Mouse (Mus musculus): ENCODE measurements around the gene Rab37. TPM values are rescaled to one million over a fixed set of nuclear protein-coding genes. Genes with fewer than 3 reads are reported as not detected.
A peak's percentile ranks its signal among the peaks of the same experiment; 100 is the strongest.

Rab37 gene
- polyA plus RNA-seq, 1 experiment from 2014 or later = 0.89 TPM

DNA sequence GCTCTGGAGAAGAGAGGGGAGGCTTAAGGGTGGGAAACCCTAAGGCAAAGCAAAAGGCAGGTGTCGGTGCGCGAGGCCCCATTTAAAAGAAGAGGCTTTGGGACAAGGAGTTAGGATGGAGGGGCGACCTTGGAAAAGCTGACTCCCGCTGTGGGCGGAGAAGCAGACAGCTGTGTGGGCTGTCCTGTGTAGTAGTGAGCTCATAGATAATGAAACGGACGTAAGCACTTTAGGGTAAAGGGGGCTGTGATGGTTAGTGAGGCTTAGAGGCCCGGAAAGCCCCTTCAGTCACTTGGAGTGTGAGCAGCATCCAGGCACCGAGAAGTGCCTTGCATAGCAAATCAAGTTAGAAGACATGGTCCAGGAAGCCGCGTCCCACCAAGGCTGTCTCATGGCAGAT, 96.5 kb downstream of the Rab37 start, which contains the start of gene Nat9:
TSS of gene Nat9 (minus strand) at position 167 of the 400 bp plus-strand sequence.
- Histone ChIP-seq H3K4me1 (ENCODE audit: control insufficient read depth, insufficient read depth, low read depth, low read length) (peaks cover 12% of the 10 kb centered on the region), H3K4me3 (ENCODE audit: low read length) (peak within 1 kb of the TSS; percentile 71), H3K27me3 (replicated peaks; ENCODE audit: control insufficient read depth, insufficient read depth, low read length) (no peaks in the 10 kb centered on the region), H3K4me2 (ENCODE audit: low read length) (peak within 1 kb of the TSS; percentile 87), H3K9me3 (ENCODE audit: control insufficient read depth, low read length) (no peaks in the 10 kb centered on the region), H3K36me3 (ENCODE audit: control insufficient read depth, insufficient read depth, low read length) (no peaks in the 10 kb centered on the region), H3K9ac (ENCODE audit: low read depth, low read length) (peak within 1 kb of the TSS; percentile 83), H3K27ac (ENCODE audit: low read depth, low read length) (peak within 1 kb of the TSS; percentile 81)
- 9% methylated on average over 12 of the region's 12 CpGs for WGBS
- ATAC-seq = peak; percentile 27; the same call in 1 of the 2 replicates

DNA sequence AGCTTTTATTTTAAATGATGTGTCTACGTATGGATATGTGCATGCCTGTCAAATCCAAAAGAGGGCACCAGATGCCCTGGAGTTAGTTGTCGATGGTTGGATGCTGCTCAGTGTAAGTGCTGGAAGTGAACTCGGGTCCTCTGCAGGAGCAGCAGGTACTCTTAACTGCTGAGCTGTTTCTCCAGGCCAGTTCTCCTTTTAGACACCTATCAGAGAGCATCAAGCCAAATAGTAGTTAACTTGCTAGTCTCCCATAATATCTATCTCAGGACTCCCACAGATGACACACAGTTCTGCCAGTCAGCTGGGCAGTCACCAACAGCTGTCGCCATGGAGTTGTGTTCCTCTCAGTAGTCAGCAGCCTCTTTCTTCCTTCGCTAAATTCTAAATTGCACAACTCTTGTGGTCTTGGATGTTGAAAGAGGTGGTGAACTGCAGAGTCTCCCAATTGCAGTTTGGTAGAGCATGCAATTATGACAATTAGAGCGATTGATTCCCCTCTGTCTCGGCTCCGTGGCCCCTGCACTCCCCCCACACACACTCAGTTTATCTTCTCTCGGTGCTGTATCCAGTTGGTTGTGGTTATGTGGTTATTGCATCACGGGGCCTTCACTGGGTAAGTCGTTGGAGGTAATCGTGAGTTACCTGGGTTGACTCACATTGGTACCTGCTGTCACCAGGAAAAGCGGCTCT, 97.5 kb downstream of the Rab37 start:
- peaks cover 12% of the 10 kb centered on the region for H3K4me1 ChIP-seq (ENCODE audit: control insufficient read depth, insufficient read depth, low read depth, low read length)
- no peak overlapping the region for H3K9ac ChIP-seq (ENCODE audit: low read depth, low read length)
- H3K4me3 ChIP-seq (ENCODE audit: low read length) = no peak overlapping the region
- no peak overlapping the region for H3K27ac ChIP-seq (ENCODE audit: low read depth, low read length)
- WGBS = 89% methylated on average over 13 of the region's 13 CpGs
- H3K9me3 ChIP-seq (ENCODE audit: control insufficient read depth, low read length) = no peaks in the 10 kb centered on the region
- H3K27me3 ChIP-seq (replicated peaks; ENCODE audit: control insufficient read depth, insufficient read depth, low read length) = no peaks in the 10 kb centered on the region
- peak overlapping the region; percentile 87 for H3K4me2 ChIP-seq (ENCODE audit: low read length)
- ATAC-seq = no peak
- no peaks in the 10 kb centered on the region for H3K36me3 ChIP-seq (ENCODE audit: control insufficient read depth, insufficient read depth, low read length)

DNA sequence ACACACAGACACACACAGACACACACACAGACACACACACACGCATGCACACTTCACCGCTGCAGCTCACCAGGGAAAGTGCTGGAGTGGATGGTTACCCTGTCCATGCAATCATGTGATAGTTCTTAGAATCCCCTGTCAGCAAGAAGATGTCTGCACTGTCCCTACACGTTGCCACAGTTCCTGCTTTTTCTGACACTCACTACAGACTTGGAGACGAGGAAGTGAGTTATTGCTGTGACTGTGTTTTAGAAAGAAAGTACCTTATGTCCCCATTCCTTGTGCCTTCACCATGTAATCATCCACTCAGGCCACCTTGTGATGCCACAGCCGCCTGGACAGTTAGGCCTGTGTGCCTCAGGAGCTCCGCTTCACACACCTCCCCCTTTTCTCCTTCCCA, 98.1 kb downstream of the Rab37 start:
- Histone ChIP-seq H3K27me3 (replicated peaks; ENCODE audit: control insufficient read depth, insufficient read depth, low read length) (no peaks in the 10 kb centered on the region), H3K4me1 (ENCODE audit: control insufficient read depth, insufficient read depth, low read depth, low read length) (peaks cover 12% of the 10 kb centered on the region), H3K27ac (ENCODE audit: low read depth, low read length) (no peak overlapping the region), H3K9ac (ENCODE audit: low read depth, low read length) (no peak overlapping the region), H3K9me3 (ENCODE audit: control insufficient read depth, low read length) (no peaks in the 10 kb centered on the region), H3K4me3 (ENCODE audit: low read length) (no peak overlapping the region), H3K4me2 (ENCODE audit: low read length) (no peak overlapping the region), H3K36me3 (ENCODE audit: control insufficient read depth, insufficient read depth, low read length) (no peaks in the 10 kb centered on the region)
- 91% methylated on average over 6 of the region's 6 CpGs for WGBS
- ATAC-seq = no peak

DNA sequence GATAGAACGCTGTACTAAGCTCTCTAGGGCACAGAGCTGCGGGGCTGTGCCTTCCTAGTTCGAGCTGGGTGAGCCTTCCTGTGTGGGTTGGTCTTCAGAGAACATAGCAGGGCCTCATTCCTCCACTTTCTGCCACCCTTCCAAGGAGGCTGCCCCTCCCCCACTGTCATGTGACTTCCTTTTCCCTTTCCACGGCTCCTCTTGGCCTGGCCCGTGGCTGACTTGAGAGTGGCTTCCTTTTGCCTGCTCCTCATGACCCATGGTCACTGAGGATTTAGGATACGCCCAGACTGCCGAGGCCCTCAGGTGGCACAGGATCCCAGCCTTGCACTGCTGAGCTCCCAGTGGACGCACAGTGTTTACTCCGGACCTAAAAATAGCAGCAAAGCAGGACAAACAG, 100.9 kb downstream of the Rab37 start:
- Histone ChIP-seq H3K27me3 (replicated peaks; ENCODE audit: control insufficient read depth, insufficient read depth, low read length) (no peaks in the 10 kb centered on the region), H3K4me1 (ENCODE audit: control insufficient read depth, insufficient read depth, low read depth, low read length) (peaks cover 7% of the 10 kb centered on the region), H3K27ac (ENCODE audit: low read depth, low read length) (no peak overlapping the region), H3K9ac (ENCODE audit: low read depth, low read length) (no peak overlapping the region), H3K4me2 (ENCODE audit: low read length) (no peak overlapping the region), H3K4me3 (ENCODE audit: low read length) (no peak overlapping the region), H3K9me3 (ENCODE audit: control insufficient read depth, low read length) (no peaks in the 10 kb centered on the region), H3K36me3 (ENCODE audit: control insufficient read depth, insufficient read depth, low read length) (no peaks in the 10 kb centered on the region)
- ATAC-seq = no peak
- WGBS = 74% methylated on average over 9 of the region's 9 CpGs

DNA sequence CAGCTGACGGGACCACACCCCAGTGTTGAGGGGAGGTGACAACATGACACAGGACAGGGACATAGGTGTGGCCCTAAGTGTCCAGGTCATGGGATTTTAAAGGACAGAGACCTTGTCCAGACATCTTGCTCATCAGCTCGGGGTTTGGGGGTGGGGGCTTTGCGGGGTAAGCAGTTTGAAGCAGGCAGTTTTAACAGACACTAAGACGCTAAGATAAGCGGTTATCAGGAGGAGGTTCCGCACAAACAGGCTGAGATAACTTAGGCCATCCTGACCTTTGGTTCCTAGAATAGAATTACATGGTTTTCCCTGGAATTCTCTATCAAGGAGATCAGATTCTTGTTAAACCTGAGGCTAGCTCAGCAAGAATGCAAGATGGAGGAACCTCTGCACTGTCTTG, 103.5 kb downstream of the Rab37 start:
- Histone ChIP-seq H3K4me1 (ENCODE audit: control insufficient read depth, insufficient read depth, low read depth, low read length) (no peaks in the 10 kb centered on the region), H3K27me3 (replicated peaks; ENCODE audit: control insufficient read depth, insufficient read depth, low read length) (no peaks in the 10 kb centered on the region), H3K9ac (ENCODE audit: low read depth, low read length) (no peak overlapping the region), H3K4me2 (ENCODE audit: low read length) (no peak overlapping the region), H3K36me3 (ENCODE audit: control insufficient read depth, insufficient read depth, low read length) (no peaks in the 10 kb centered on the region), H3K9me3 (ENCODE audit: control insufficient read depth, low read length) (no peaks in the 10 kb centered on the region), H3K4me3 (ENCODE audit: low read length) (no peak overlapping the region), H3K27ac (ENCODE audit: low read depth, low read length) (no peak overlapping the region)
- no peak for ATAC-seq
- 92% methylated on average over 6 of the region's 6 CpGs for WGBS

DNA sequence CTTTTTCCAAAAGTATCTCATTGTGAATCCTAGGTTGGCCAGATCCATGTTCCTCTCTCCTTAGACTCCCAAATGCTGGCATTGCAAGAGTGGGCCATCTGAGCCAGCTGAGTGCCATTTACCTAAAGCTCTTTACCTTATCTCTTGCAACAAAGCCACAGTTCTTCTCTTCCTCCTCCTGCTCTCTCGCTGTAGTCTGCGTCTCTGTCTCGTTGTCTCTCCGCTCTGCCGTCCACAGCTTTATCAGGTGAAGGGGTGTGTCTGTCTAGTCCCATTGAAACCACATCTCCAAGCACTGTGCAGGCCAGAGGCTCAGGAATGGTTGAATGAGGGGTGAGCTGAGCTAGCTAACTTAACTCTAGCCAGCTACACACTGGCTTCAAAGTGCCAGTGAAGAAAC, 104.7 kb downstream of the Rab37 start:
- no peaks in the 10 kb centered on the region for H3K9me3 ChIP-seq (ENCODE audit: control insufficient read depth, low read length)
- H3K27ac ChIP-seq (ENCODE audit: low read depth, low read length) = no peak overlapping the region
- ATAC-seq = no peak
- peaks cover 2% of the 10 kb centered on the region for H3K36me3 ChIP-seq (ENCODE audit: control insufficient read depth, insufficient read depth, low read length)
- no peaks in the 10 kb centered on the region for H3K27me3 ChIP-seq (replicated peaks; ENCODE audit: control insufficient read depth, insufficient read depth, low read length)
- H3K4me2 ChIP-seq (ENCODE audit: low read length) = no peak overlapping the region
- H3K9ac ChIP-seq (ENCODE audit: low read depth, low read length) = no peak overlapping the region
- no peak overlapping the region for H3K4me3 ChIP-seq (ENCODE audit: low read length)
- H3K4me1 ChIP-seq (ENCODE audit: control insufficient read depth, insufficient read depth, low read depth, low read length) = no peaks in the 10 kb centered on the region
- WGBS = 86% methylated on average over 5 of the region's 5 CpGs

DNA sequence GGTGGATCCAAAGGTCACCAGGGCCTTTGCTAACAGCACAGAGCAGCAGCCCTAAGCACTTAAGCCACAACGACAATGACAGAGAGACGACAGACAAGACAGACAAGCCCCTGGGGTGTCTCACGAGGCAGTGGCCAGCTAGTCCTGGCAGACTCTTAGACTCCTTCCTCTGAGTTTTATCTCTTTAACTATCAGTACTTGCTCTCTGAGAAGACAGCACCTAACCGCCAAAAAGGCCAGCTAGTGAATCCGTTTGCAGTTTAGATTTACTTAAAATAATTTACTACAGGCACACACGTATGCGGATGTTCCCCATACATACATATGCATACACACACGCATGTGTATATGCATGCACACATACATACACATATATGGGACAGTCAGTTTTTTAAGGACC, 106.3 kb downstream of the Rab37 start:
- Histone ChIP-seq H3K27me3 (replicated peaks; ENCODE audit: control insufficient read depth, insufficient read depth, low read length) (no peaks in the 10 kb centered on the region), H3K9ac (ENCODE audit: low read depth, low read length) (no peak overlapping the region), H3K36me3 (ENCODE audit: control insufficient read depth, insufficient read depth, low read length) (peaks cover 7% of the 10 kb centered on the region), H3K4me3 (ENCODE audit: low read length) (no peak overlapping the region), H3K4me2 (ENCODE audit: low read length) (no peak overlapping the region), H3K27ac (ENCODE audit: low read depth, low read length) (no peak overlapping the region), H3K9me3 (ENCODE audit: control insufficient read depth, low read length) (no peaks in the 10 kb centered on the region), H3K4me1 (ENCODE audit: control insufficient read depth, insufficient read depth, low read depth, low read length) (no peaks in the 10 kb centered on the region)
- no peak for ATAC-seq
- WGBS = 82% methylated on average over 8 of the region's 8 CpGs

DNA sequence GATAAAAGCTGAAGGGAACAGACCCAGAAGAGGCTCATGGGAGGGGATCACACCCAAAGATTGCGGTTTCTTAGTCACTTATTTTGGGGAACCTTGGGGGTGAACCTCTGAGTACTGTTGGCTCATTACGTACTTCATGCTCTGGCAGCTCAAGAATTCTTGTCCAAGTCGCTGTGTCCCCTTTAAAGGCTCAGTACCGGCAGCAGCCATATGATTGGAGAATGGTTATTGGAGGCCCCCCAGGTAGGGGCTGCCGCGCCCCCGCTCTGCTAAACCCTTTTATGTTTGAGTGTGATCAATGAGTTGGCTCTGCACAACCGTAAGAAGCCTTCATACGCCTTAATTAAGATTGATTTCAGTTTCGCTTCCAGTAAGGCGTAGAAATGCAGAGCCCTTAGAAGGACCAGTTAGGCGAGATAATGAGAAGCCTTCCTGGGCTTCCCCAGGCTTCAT, 107.7 kb downstream of the Rab37 start:
- Histone ChIP-seq H3K9me3 (ENCODE audit: control insufficient read depth, low read length) (no peaks in the 10 kb centered on the region), H3K4me1 (ENCODE audit: control insufficient read depth, insufficient read depth, low read depth, low read length) (no peaks in the 10 kb centered on the region), H3K4me2 (ENCODE audit: low read length) (no peak overlapping the region), H3K9ac (ENCODE audit: low read depth, low read length) (no peak overlapping the region), H3K27me3 (replicated peaks; ENCODE audit: control insufficient read depth, insufficient read depth, low read length) (no peaks in the 10 kb centered on the region), H3K4me3 (ENCODE audit: low read length) (no peak overlapping the region), H3K36me3 (ENCODE audit: control insufficient read depth, insufficient read depth, low read length) (peaks cover 7% of the 10 kb centered on the region), H3K27ac (ENCODE audit: low read depth, low read length) (no peak overlapping the region)
- ATAC-seq = peak; percentile 38; the same call in 1 of the 2 replicates
- 43% methylated on average over 12 of the region's 12 CpGs for WGBS

DNA sequence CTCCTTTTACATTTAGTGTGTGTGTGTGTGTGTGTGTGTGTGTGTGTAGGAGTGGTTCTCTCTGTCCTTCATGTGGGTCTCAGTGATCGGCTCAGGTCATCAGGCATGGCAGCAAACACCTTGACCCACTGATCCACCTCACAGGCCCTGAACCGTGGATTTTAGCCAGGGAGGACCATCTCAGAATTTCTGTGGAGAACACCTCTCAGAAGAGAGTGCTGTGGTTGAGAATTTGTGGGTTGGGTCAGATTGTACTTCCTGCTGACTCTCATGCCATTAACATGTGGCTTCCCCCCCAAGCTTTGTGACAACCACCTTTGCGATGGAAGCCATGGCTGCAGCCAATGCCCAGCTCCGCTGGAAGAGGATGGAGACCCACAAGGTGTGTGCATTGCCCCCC, 109.3 kb downstream of the Rab37 start:
- no peak overlapping the region for H3K27ac ChIP-seq (ENCODE audit: low read depth, low read length)
- peaks cover 15% of the 10 kb centered on the region for H3K36me3 ChIP-seq (ENCODE audit: control insufficient read depth, insufficient read depth, low read length)
- no peaks in the 10 kb centered on the region for H3K27me3 ChIP-seq (replicated peaks; ENCODE audit: control insufficient read depth, insufficient read depth, low read length)
- 100% methylated on average over 4 of the region's 4 CpGs for WGBS
- no peak overlapping the region for H3K4me2 ChIP-seq (ENCODE audit: low read length)
- H3K9me3 ChIP-seq (ENCODE audit: control insufficient read depth, low read length) = no peaks in the 10 kb centered on the region
- no peak for ATAC-seq
- no peak overlapping the region for H3K4me3 ChIP-seq (ENCODE audit: low read length)
- H3K4me1 ChIP-seq (ENCODE audit: control insufficient read depth, insufficient read depth, low read depth, low read length) = no peaks in the 10 kb centered on the region
- no peak overlapping the region for H3K9ac ChIP-seq (ENCODE audit: low read depth, low read length)
